Mouse (Mus musculus) CH12.LX (cell line): ENCODE results near the gene Slc35e1. TPM values are rescaled to one million over a fixed set of nuclear protein-coding genes. Genes with fewer than 3 reads are reported as not detected.

Experiments used
- DNase-seq: peaks from one replicate; pipeline ENCODE4 v3.0.0-alpha.2; 2013; ENCODE audit errors: extremely low read depth
- H3K27ac ChIP-seq: 2 replicates; pipeline ENCODE4 v1.5.1; 2012; ENCODE audit warnings: low read depth, mild to moderate bottlenecking, control low read depth, moderate library complexity; ENCODE audit not compliant: insufficient read depth
- H3K27me3 ChIP-seq: replicated peaks from 2 replicates; pipeline ENCODE3; 2012; ENCODE audit warnings: inconsistent platforms
- H3K36me3 ChIP-seq, 2 experiments: replicated peaks in 1 of 2; 2 replicates each; pipeline versions ENCODE3 to v1.6.1; 2012; ENCODE audit warnings: inconsistent platforms in 1 of 2, low read length in 1 of 2, mild to moderate bottlenecking in 1 of 2, mixed read lengths in 1 of 2, moderate library complexity in 1 of 2; ENCODE audit not compliant: control insufficient read depth in 1 of 2, insufficient read depth in 1 of 2
- H3K4me1 ChIP-seq, 2 experiments: 2 replicates each; pipeline ENCODE4 v1.6.1; 2012; ENCODE audit warnings: inconsistent platforms in 1 of 2, moderate library complexity in 1 of 2; ENCODE audit not compliant: insufficient read depth in 2 of 2, control insufficient read depth in 1 of 2
- H3K4me2 ChIP-seq: 2 replicates; pipeline ENCODE4 v1.6.1; 2012; ENCODE audit warnings: low read depth, mild to moderate bottlenecking, control low read depth; ENCODE audit not compliant: poor library complexity, insufficient read depth, severe bottlenecking
- H3K4me3 ChIP-seq, 3 experiments: fragments of 150-350 bp in 1 of 3; sonication (generic) in 1 of 3; replicated peaks in 1 of 3; 2 replicates each; pipeline versions ENCODE3 to v1.5.1; 2011 to 2012; ENCODE audit warnings: low read depth in 2 of 3, low read length in 2 of 3, mild to moderate bottlenecking in 2 of 3, moderate library complexity in 2 of 3, control low read depth in 1 of 3, improper control_type of control experiment in 1 of 3, inconsistent platforms in 1 of 3, mixed read lengths in 1 of 3; ENCODE audit not compliant: poor library complexity in 1 of 3
- H3K79me2 ChIP-seq: replicated peaks from 2 replicates; pipeline ENCODE4 v1.6.1; 2012; ENCODE audit warnings: mild to moderate bottlenecking, moderate library complexity; ENCODE audit not compliant: control insufficient read depth, poor library complexity, insufficient read depth, severe bottlenecking; ENCODE audit errors: extremely low read depth
- H3K9ac ChIP-seq: 2 replicates; pipeline ENCODE4 v1.6.1; 2012; ENCODE audit warnings: low read depth, mild to moderate bottlenecking, control low read depth, moderate library complexity; ENCODE audit not compliant: insufficient read depth
- H3K9me3 ChIP-seq: replicated peaks from 2 replicates; pipeline ENCODE3; 2012; ENCODE audit warnings: low read length, inconsistent platforms, mixed read lengths
- CHD2 ChIP-seq: IDR thresholded peaks from 2 replicates; pipeline ENCODE4 v1.6.1; 2011; ENCODE audit warnings: low read length, improper control_type of control experiment
- CTCF ChIP-seq, 2 experiments: IDR thresholded peaks in 1 of 2; conservative IDR thresholded peaks in 1 of 2; 2 replicates each; pipeline ENCODE4 v1.5.1; 2011 to 2012; ENCODE audit warnings: low read depth in 2 of 2, low read length in 2 of 2, improper control_type of control experiment in 1 of 2, inconsistent platforms in 1 of 2, mild to moderate bottlenecking in 1 of 2, moderate library complexity in 1 of 2
- E2F4 ChIP-seq: IDR thresholded peaks from 2 replicates; pipeline ENCODE4 v1.6.1; 2011; ENCODE audit warnings: low read depth, low read length, improper control_type of control experiment; ENCODE audit not compliant: insufficient replicate concordance
- EP300 ChIP-seq: IDR thresholded peaks from 2 replicates; pipeline ENCODE4 v1.6.1; 2011; ENCODE audit warnings: low read length, improper control_type of control experiment
- GABPA ChIP-seq: IDR thresholded peaks from 2 replicates; pipeline ENCODE4 v1.6.1; 2012; ENCODE audit warnings: low read depth, low read length, improper control_type of control experiment, inconsistent platforms; ENCODE audit not compliant: insufficient replicate concordance
- JUND ChIP-seq: conservative IDR thresholded peaks from 2 replicates; pipeline ENCODE4 v1.6.1; 2011; ENCODE audit warnings: low read depth, low read length, improper control_type of control experiment
- KAT2A ChIP-seq: IDR thresholded peaks from 2 replicates; pipeline ENCODE4 v1.6.1; 2012; ENCODE audit warnings: low read length, improper control_type of control experiment, inconsistent platforms; ENCODE audit not compliant: insufficient replicate concordance
- MAFK ChIP-seq: IDR thresholded peaks from 2 replicates; pipeline ENCODE4 v1.6.1; 2011; ENCODE audit warnings: low read length, improper control_type of control experiment; ENCODE audit not compliant: insufficient replicate concordance
- MAZ ChIP-seq: IDR thresholded peaks from 2 replicates; pipeline ENCODE4 v1.6.1; 2012; ENCODE audit warnings: low read depth, mild to moderate bottlenecking, inconsistent platforms, low read length, improper control_type of control experiment, moderate library complexity
- NELFE ChIP-seq: IDR thresholded peaks from 2 replicates; pipeline ENCODE4 v1.6.1; 2011; ENCODE audit warnings: low read depth, low read length, improper control_type of control experiment
- PAX5 ChIP-seq: IDR thresholded peaks from 2 replicates; pipeline ENCODE4 v1.6.1; 2012; ENCODE audit warnings: low read length, inconsistent platforms, mixed read lengths
- POLR2A ChIP-seq: IDR thresholded peaks from 2 replicates; pipeline ENCODE4 v1.6.1; 2011; ENCODE audit warnings: low read depth, mild to moderate bottlenecking, improper control_type of control experiment, low read length
- POLR2AphosphoS2 ChIP-seq: IDR thresholded peaks from 2 replicates; pipeline ENCODE4 v1.6.1; 2011; ENCODE audit warnings: low read depth, low read length, improper control_type of control experiment
- SIN3A ChIP-seq: IDR thresholded peaks from 2 replicates; pipeline ENCODE4 v1.6.1; 2012; ENCODE audit warnings: low read length, improper control_type of control experiment, inconsistent platforms
- SMC3 ChIP-seq: IDR thresholded peaks from 2 replicates; pipeline ENCODE4 v1.6.1; 2011; ENCODE audit warnings: low read depth, low read length, improper control_type of control experiment
- TCF12 ChIP-seq: IDR thresholded peaks from 2 replicates; pipeline ENCODE4 v1.6.1; 2014; ENCODE audit warnings: low read depth, mild to moderate bottlenecking, inconsistent platforms, low read length, improper control_type of control experiment
- UBTF ChIP-seq: IDR thresholded peaks from 2 replicates; pipeline ENCODE4 v1.6.1; 2012; ENCODE audit warnings: low read depth, mild to moderate bottlenecking, inconsistent platforms, low read length, improper control_type of control experiment, moderate library complexity
- USF1 ChIP-seq: IDR thresholded peaks from 2 replicates; pipeline ENCODE4 v1.6.1; 2014; ENCODE audit warnings: low read depth, mild to moderate bottlenecking, inconsistent platforms, low read length, improper control_type of control experiment
- ZKSCAN1 ChIP-seq: IDR thresholded peaks from 2 replicates; pipeline ENCODE4 v1.6.1; 2012; ENCODE audit warnings: low read depth, inconsistent platforms, low read length, improper control_type of control experiment, borderline replicate concordance
- dilution Hi-C: fragments of 300-500 bp; cut with MboI; formaldehyde crosslinking; loops from 2 replicates; pipeline ENCODE4 v1.14.3; 2020; ENCODE audit warnings: low sequenced_read_pairs; ENCODE audit not compliant: extremely low pct_unique_long_range_greater_than_20kb, extremely low pct_ligation_motif_present
- in situ Hi-C: fragments of 300-500 bp; cut with MboI; formaldehyde crosslinking; loops from 3 replicates; pipeline ENCODE4 v1.14.3; 2019; ENCODE audit warnings: low sequenced_read_pairs, low pct_ligation_motif_present, low pct_unique_long_range_greater_than_20kb, mixed read lengths
- polyA plus RNA-seq: library from polyadenylated mRNA; unstranded; fragments of >175 nt; gene quantifications from 2 replicates; pipeline ENCODE4 v1.2.1, GENCODE M21; 2012; ENCODE audit warnings: low read depth; ENCODE audit not compliant: insufficient read length
- total RNA-seq, 2 experiments: library from RNA; depleted of rRNA; stranded (reverse); fragments of 300-350 nt in 1 of 2; fragments of >200 nt in 1 of 2; gene quantifications; 2 replicates each; pipeline ENCODE4 v1.2.3; 2012 to 2014

Gene Slc35e1
- total and polyA plus RNA-seq, 3 experiments = 19.8 to 28.7 (median 27.2) TPM

- H3K27ac ChIP-seq = no peak overlapping the region
- H3K27me3 ChIP-seq = no peaks in the 10 kb centered on the region
- no peak for DNase-seq
- H3K36me3 ChIP-seq = peaks cover 85 to 90% of the 10 kb centered on the region in 2 experiments
- in situ Hi-C loops = no loop called here
- TF ChIP-seq PAX5 (no peak), POLR2A (no peak), EP300 (no peak), SIN3A (no peak), MAFK (no peak), CTCF (conservative IDR thresholded peaks at IDR 0.05 in 1 of 2, IDR thresholded peaks at IDR 0.05 in 1 of 2; ENCODE audit: low read depth in 2 of 2, low read length in 2 of 2) (no peak), NELFE (no peak), KAT2A (no peak), UBTF (no peak), JUND (no peak), ZKSCAN1 (no peak), POLR2AphosphoS2 (no peak), SMC3 (no peak), CHD2 (no peak), USF1 (no peak), E2F4 (no peak), GABPA (no peak), MAZ (no peak)
- H3K79me2 ChIP-seq = peaks cover 17% of the 10 kb centered on the region
- H3K9ac ChIP-seq = no peak overlapping the region
- H3K4me3 ChIP-seq = no peak overlapping the region
- H3K4me1 ChIP-seq = peaks cover 17 to 44% of the 10 kb centered on the region in 2 experiments
- no peak overlapping the region for H3K4me2 ChIP-seq
- dilution Hi-C loops = no loop called here
- H3K9me3 ChIP-seq = no peaks in the 10 kb centered on the region
These were observed 23.2 kb downstream of the Slc35e1 start for GRCm38 (mm10) chr8:72469243-72469642.

GRCm38 (mm10) chr8:72464211-72464610 lies 28.2 kb downstream of the Slc35e1 start:
- Histone ChIP-seq H3K9me3 (no peaks in the 10 kb centered on the region), H3K27me3 (no peaks in the 10 kb centered on the region), H3K4me1 (peaks cover 5 to 15% of the 10 kb centered on the region in 2 experiments; a peak in 3 of 4 replicates), H3K4me3 (no peak overlapping the region), H3K9ac (no peak overlapping the region), H3K27ac (no peak overlapping the region), H3K36me3 (peaks cover 97 to 99% of the 10 kb centered on the region in 2 experiments), H3K79me2 (no peaks in the 10 kb centered on the region), H3K4me2 (no peak overlapping the region)
- dilution Hi-C loops (no loop called here), in situ Hi-C loops (no loop called here)
- no peak for TF ChIP-seq USF1
- no peak for TF ChIP-seq NELFE
- TF ChIP-seq TCF12 = no peak
- TF ChIP-seq KAT2A = no peak
- DNase-seq = no peak
